Mouse (Mus musculus) heart, postnatal 0 days (tissue): ENCODE measurements around the gene Nes.

ENCODE experiments used
- CTCF ChIP-seq: IDR thresholded peaks from 2 replicates; pipeline ENCODE4 v1.5.1; 2016; ENCODE audit warnings: antibody characterized with exemption, control low read depth, low read depth
- EP300 ChIP-seq: IDR thresholded peaks from 2 replicates; pipeline ENCODE4 v1.6.1; 2016; ENCODE audit warnings: antibody characterized with exemption, low read depth

DNA sequence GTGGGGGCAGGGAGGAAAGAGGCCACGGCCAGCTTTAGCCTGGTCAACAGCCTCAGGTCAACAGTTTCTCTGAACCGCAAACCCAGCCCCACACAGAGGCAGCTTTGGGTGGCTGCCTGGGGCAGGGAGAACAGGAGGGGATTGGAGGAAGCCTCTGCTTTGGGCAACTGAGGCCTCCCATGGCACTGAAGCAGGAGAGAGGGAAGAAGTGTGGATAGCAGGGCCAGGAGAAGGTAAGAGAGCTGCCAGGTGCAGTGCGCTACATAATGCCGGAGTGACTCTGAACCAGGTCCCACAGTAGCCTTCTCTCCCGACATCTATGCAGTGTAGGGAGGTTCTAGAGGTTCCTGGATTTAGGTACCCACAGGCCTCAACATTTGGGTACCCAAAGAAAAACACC lies 9.8 kb downstream of the Nes start:
- TF ChIP-seq EP300 (no peak), CTCF (no peak)
